13 mouse cellular contexts compared by ENCODE assay signal in the genomic region with DNA sequence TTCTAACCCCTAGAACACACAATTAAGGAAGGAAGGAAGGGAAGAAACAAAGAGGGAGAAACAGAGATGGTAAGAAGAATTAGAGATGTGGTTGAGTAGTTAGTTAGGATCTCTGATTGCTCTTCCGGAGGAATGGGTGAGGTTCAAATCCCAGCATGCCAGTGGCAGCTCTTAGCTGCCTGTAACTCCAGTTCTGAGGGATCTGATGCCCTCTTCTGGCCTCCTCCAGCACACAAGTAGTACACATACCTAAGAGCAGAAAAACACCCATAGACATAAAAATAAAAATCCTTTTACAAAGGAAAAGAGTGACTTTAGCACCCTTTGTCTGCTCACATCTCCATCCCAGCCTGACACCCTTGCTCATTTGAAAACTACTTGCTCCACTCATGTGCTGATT. TPM values are rescaled to one million over a fixed set of nuclear protein-coding genes. Genes with fewer than 3 reads are reported as not detected.
DNase-seq lines count a peak whose midpoint lies in the region; ATAC-seq and TF ChIP-seq lines count a peak whose summit lies in the region.
"Had no signal": no experiment of that assay in that cellular context is flagged by ENCODE, and none has a peak within 500 bp of the region (broad histone marks: within the 10 kb centered on the region; RNA-seq: fewer than 3 reads in every experiment).

No protein-coding gene starts in this region.

- no peak for DNase-seq in forebrain, embryonic 10.5 days (ENCODE audit: extremely low spot score, low spot score)
- no peak for DNase-seq in liver, embryonic 11.5 days (ENCODE audit: low spot score)
- no peak for DNase-seq in hindbrain, postnatal 0 days (ENCODE audit: low spot score)
- DNase-seq in cerebellum, postnatal 10 days: no peak
- no peak for DNase-seq in layer of hippocampus, adult 11-12 months (ENCODE audit: low spot score)
- DNase-seq: cerebellum, postnatal 25 days; gastrocnemius, postnatal 14 days; kidney, adult 8-10 months; thymus, adult 18-20 months had no signal

- H3K4me1 ChIP-seq in forebrain, embryonic 12.5 days: peaks cover 16% of the 10 kb centered on the region
- peaks cover 32% of the 10 kb centered on the region for H3K4me1 ChIP-seq in forebrain, embryonic 10.5 days
- peaks cover 25% of the 10 kb centered on the region for H3K4me1 ChIP-seq in liver, embryonic 12.5 days
- H3K4me1 ChIP-seq in liver, embryonic 11.5 days (replicated peaks; ENCODE audit: control insufficient read depth, insufficient read depth, low read length): peaks cover 3% of the 10 kb centered on the region; the same call in 1 of the 2 replicates
- peaks cover 30% of the 10 kb centered on the region for H3K4me1 ChIP-seq in E14TG2a.4 (replicated peaks; ENCODE audit: low read depth, low read length)
- no peaks in the 10 kb centered on the region for H3K4me1 ChIP-seq in hindbrain, postnatal 0 days (ENCODE audit: insufficient read depth, low read length)

- no peaks in the 10 kb centered on the region for H3K9me3 ChIP-seq in forebrain, embryonic 12.5 days
- no peaks in the 10 kb centered on the region for H3K9me3 ChIP-seq in forebrain, embryonic 10.5 days
- H3K9me3 ChIP-seq in liver, embryonic 12.5 days (replicated peaks): no peaks in the 10 kb centered on the region
- no peaks in the 10 kb centered on the region for H3K9me3 ChIP-seq in liver, embryonic 11.5 days (ENCODE audit: control insufficient read depth, low read length)
- no peaks in the 10 kb centered on the region for H3K9me3 ChIP-seq in E14TG2a.4 (ENCODE audit: low read length)
- no peaks in the 10 kb centered on the region for H3K9me3 ChIP-seq in hindbrain, postnatal 0 days (ENCODE audit: low read length)
- H3K9me3 ChIP-seq: limb, embryonic 13.5 days had no signal

- no peak overlapping the region for H3K9ac ChIP-seq in forebrain, embryonic 12.5 days
- no peak overlapping the region for H3K9ac ChIP-seq in liver, embryonic 12.5 days
- no peak overlapping the region for H3K9ac ChIP-seq in liver, embryonic 11.5 days (ENCODE audit: low read depth, low read length)
- no peak overlapping the region for H3K9ac ChIP-seq in hindbrain, postnatal 0 days (replicated peaks; ENCODE audit: low read length)

- no peaks in the 10 kb centered on the region for H3K27me3 ChIP-seq in forebrain, embryonic 12.5 days
- no peaks in the 10 kb centered on the region for H3K27me3 ChIP-seq in forebrain, embryonic 10.5 days (ENCODE audit: poor library complexity, severe bottlenecking)
- peaks cover 5% of the 10 kb centered on the region; the same call in 1 of the 2 replicates for H3K27me3 ChIP-seq in liver, embryonic 12.5 days (replicated peaks)
- no peaks in the 10 kb centered on the region for H3K27me3 ChIP-seq in liver, embryonic 11.5 days (replicated peaks; ENCODE audit: control insufficient read depth, insufficient read depth, low read length)
- H3K27me3 ChIP-seq in E14TG2a.4 (ENCODE audit: insufficient read depth, low read length): no peaks in the 10 kb centered on the region
- no peaks in the 10 kb centered on the region for H3K27me3 ChIP-seq in hindbrain, postnatal 0 days (ENCODE audit: insufficient read depth, low read length)
- H3K27me3 ChIP-seq: limb, embryonic 13.5 days had no signal

- no peak overlapping the region for H3K4me3 ChIP-seq in forebrain, embryonic 12.5 days (replicated peaks)
- no peak overlapping the region for H3K4me3 ChIP-seq in forebrain, embryonic 10.5 days
- no peak overlapping the region for H3K4me3 ChIP-seq in liver, embryonic 12.5 days
- no peak overlapping the region for H3K4me3 ChIP-seq in liver, embryonic 11.5 days (ENCODE audit: low read depth, low read length)
- peak overlapping the region; percentile 93; the same call in 1 of the 2 replicates for H3K4me3 ChIP-seq in E14TG2a.4 (replicated peaks; ENCODE audit: low read length)
- H3K4me3 ChIP-seq in hindbrain, postnatal 0 days (ENCODE audit: low read length): no peak overlapping the region

- ATAC-seq in forebrain, embryonic 12.5 days (ENCODE audit: low FRiP score): no peak
- ATAC-seq in liver, embryonic 12.5 days: no peak
- no peak for ATAC-seq in liver, embryonic 11.5 days (replicated peaks; ENCODE audit: low FRiP score)
- ATAC-seq in hindbrain, postnatal 0 days: no peak

- WGBS in forebrain, embryonic 12.5 days: 39% methylated on average over 1 of the region's 1 CpGs
- WGBS in forebrain, embryonic 10.5 days: 62% methylated on average over 1 of the region's 1 CpGs
- 57% methylated on average over 1 of the region's 1 CpGs for WGBS in liver, embryonic 12.5 days (ENCODE audit: insufficient replicate concordance)
- WGBS in liver, embryonic 11.5 days: 48% methylated on average over 1 of the region's 1 CpGs
- 41% methylated on average over 1 of the region's 1 CpGs for WGBS in hindbrain, postnatal 0 days

- H3K27ac ChIP-seq in forebrain, embryonic 12.5 days: no peak overlapping the region
- H3K27ac ChIP-seq in forebrain, embryonic 10.5 days: no peak overlapping the region
- H3K27ac ChIP-seq in liver, embryonic 12.5 days: no peak overlapping the region
- H3K27ac ChIP-seq in liver, embryonic 11.5 days (ENCODE audit: low read depth, low read length): no peak overlapping the region
- H3K27ac ChIP-seq in hindbrain, postnatal 0 days: no peak overlapping the region
- H3K27ac ChIP-seq: limb, embryonic 13.5 days had no signal

- TF ChIP-seq CTCF in E14TG2a.4 (conservative IDR thresholded peaks at IDR 0.05; ENCODE audit: low read length): no peak
- peak; percentile 15; the same call in 1 of the 2 replicates for TF ChIP-seq CTCF in hindbrain, postnatal 0 days (IDR thresholded peaks at IDR 0.05; ENCODE audit: low read depth)

- peak overlapping the region; percentile 90; the same call in 1 of the 2 replicates for H3K4me2 ChIP-seq in forebrain, embryonic 12.5 days
- peak overlapping the region; percentile 89; the same call in 1 of the 2 replicates for H3K4me2 ChIP-seq in liver, embryonic 12.5 days
- no peak overlapping the region; the same call in 1 of the 2 replicates for H3K4me2 ChIP-seq in liver, embryonic 11.5 days
- H3K4me2 ChIP-seq in hindbrain, postnatal 0 days (ENCODE audit: low read depth, low read length): 0 out of 2 replicates have a peak overlapping the region, but pooled peaks have one; percentile 88

- H3K36me3 ChIP-seq in forebrain, embryonic 12.5 days (replicated peaks): no peaks in the 10 kb centered on the region
- no peaks in the 10 kb centered on the region for H3K36me3 ChIP-seq in forebrain, embryonic 10.5 days (replicated peaks)
- no peaks in the 10 kb centered on the region for H3K36me3 ChIP-seq in liver, embryonic 12.5 days
- no peaks in the 10 kb centered on the region for H3K36me3 ChIP-seq in liver, embryonic 11.5 days (ENCODE audit: control insufficient read depth, insufficient read depth, low read length)
- H3K36me3 ChIP-seq in E14TG2a.4 (ENCODE audit: insufficient read depth, low read length): no peaks in the 10 kb centered on the region
- H3K36me3 ChIP-seq in hindbrain, postnatal 0 days (ENCODE audit: insufficient read depth, low read length): no peaks in the 10 kb centered on the region
- H3K36me3 ChIP-seq: limb, embryonic 13.5 days had no signal

RNA-seq across cellular contexts. Expression of gene Rps6kc1, which starts 1.1 kb away (rescaled TPM):
- polyA plus RNA-seq in forebrain, embryonic 12.5 days (2016; fragmentation: Nextera tagmentation; extraction: Ambion mirVana): 22.5 and 25.5 TPM in 2 replicates
- polyA plus RNA-seq in forebrain, embryonic 10.5 days (2016; fragmentation: Nextera tagmentation; extraction: Ambion mirVana): 14.7 and 17.3 TPM in 2 replicates
- polyA plus RNA-seq in liver, embryonic 12.5 days (2016; fragmentation: Nextera tagmentation; extraction: Ambion mirVana): 5.5 and 5.7 TPM in 2 replicates
- 10.0 and 11.1 TPM in 2 replicates for polyA plus RNA-seq in liver, embryonic 11.5 days (2014; fragmentation: Nextera tagmentation; extraction: Ambion mirVana)
- 35.9 and 40.8 TPM in 2 replicates for total RNA-seq in hindbrain, postnatal 0 days (2014; rRNA removed)
- 19.6 and 21.0 TPM in 2 replicates for polyA plus RNA-seq in hindbrain, postnatal 0 days (2015; fragmentation: Nextera tagmentation; extraction: Ambion mirVana)

RNA-seq across cellular contexts. Expression of gene Angel2, which starts 12.3 kb away (rescaled TPM):
- 63.7 and 65.3 TPM in 2 replicates for polyA plus RNA-seq in forebrain, embryonic 12.5 days (2016; fragmentation: Nextera tagmentation; extraction: Ambion mirVana)
- 50.8 and 52.7 TPM in 2 replicates for polyA plus RNA-seq in forebrain, embryonic 10.5 days (2016; fragmentation: Nextera tagmentation; extraction: Ambion mirVana)
- polyA plus RNA-seq in liver, embryonic 12.5 days (2016; fragmentation: Nextera tagmentation; extraction: Ambion mirVana): 21.4 and 23.6 TPM in 2 replicates
- polyA plus RNA-seq in liver, embryonic 11.5 days (2014; fragmentation: Nextera tagmentation; extraction: Ambion mirVana): 32.1 and 34.1 TPM in 2 replicates
- 25.3 and 28.4 TPM in 2 replicates for total RNA-seq in hindbrain, postnatal 0 days (2014; rRNA removed)
- polyA plus RNA-seq in hindbrain, postnatal 0 days (2015; fragmentation: Nextera tagmentation; extraction: Ambion mirVana): 39.4 and 40.2 TPM in 2 replicates
